Mouse (Mus musculus) forebrain, embryonic 16.5 days (tissue): ENCODE measurements around the gene Med16. TPM values are rescaled to one million over a fixed set of nuclear protein-coding genes. Genes with fewer than 3 reads are reported as not detected.
A peak's percentile ranks its signal among the peaks of the same experiment; 100 is the strongest.

Source experiments
- ATAC-seq: fragments of 200-750 bp; cut with Nextera tagmentation; 2 replicates; pipeline ENCODE4 v1.8.0; 2017; ENCODE audit warnings: mild to moderate bottlenecking, moderate library complexity
- H3K27ac ChIP-seq: fragments of 300-500 bp; sonication (generic); 2 replicates; pipeline ENCODE4 v1.5.1; 2014; ENCODE audit warnings: low read length, control low read depth
- H3K27me3 ChIP-seq: fragments of 300-500 bp; sonication (generic); replicated peaks from 2 replicates; pipeline ENCODE4 v1.6.1; 2014; ENCODE audit warnings: low read length; ENCODE audit not compliant: control insufficient read depth, insufficient read depth
- H3K36me3 ChIP-seq: fragments of 300-500 bp; sonication (generic); 2 replicates; pipeline ENCODE4 v1.6.1; 2014; ENCODE audit not compliant: control insufficient read depth, insufficient read depth
- H3K4me1 ChIP-seq: fragments of 300-500 bp; sonication (generic); replicated peaks from 2 replicates; pipeline ENCODE4 v1.6.1; 2014; ENCODE audit warnings: low read length; ENCODE audit not compliant: control insufficient read depth, insufficient read depth
- H3K4me2 ChIP-seq: fragments of 300-500 bp; sonication (generic); 2 replicates; pipeline ENCODE4 v1.6.1; 2014; ENCODE audit warnings: mild to moderate bottlenecking, low read length, control low read depth
- H3K4me3 ChIP-seq: fragments of 300-500 bp; sonication (generic); replicated peaks from 2 replicates; pipeline ENCODE4 v1.5.1; 2014; ENCODE audit warnings: mild to moderate bottlenecking, low read length, control low read depth
- H3K9ac ChIP-seq: fragments of 300-500 bp; sonication (generic); replicated peaks from 2 replicates; pipeline ENCODE4 v1.6.1; 2014; ENCODE audit warnings: low read depth, low read length, control low read depth
- H3K9me3 ChIP-seq: fragments of 300-500 bp; sonication (generic); 2 replicates; pipeline ENCODE4 v1.6.1; 2016; ENCODE audit warnings: low read length; ENCODE audit not compliant: control insufficient read depth
- WGBS: fragments of 180-500 bp; shearing (Covaris S2); extraction: QIAGEN DNeasy Blood & Tissue Kit; methylation state at CpG from one replicate; pipeline ENCODE4 v1.1.7; 2014; 5-methylcytosine and 5-hydroxymethylcytosine counted together
- polyA plus RNA-seq: library from polyadenylated mRNA; unstranded; fragments of >200 nt; fragmentation: Nextera tagmentation; extraction: Ambion mirVana; gene quantifications from 2 replicates; pipeline ENCODE4 v1.2.1, GENCODE M21; 2015

Gene Med16
- polyA plus RNA-seq, 1 experiment from 2014 or later = 54.0 TPM

DNA sequence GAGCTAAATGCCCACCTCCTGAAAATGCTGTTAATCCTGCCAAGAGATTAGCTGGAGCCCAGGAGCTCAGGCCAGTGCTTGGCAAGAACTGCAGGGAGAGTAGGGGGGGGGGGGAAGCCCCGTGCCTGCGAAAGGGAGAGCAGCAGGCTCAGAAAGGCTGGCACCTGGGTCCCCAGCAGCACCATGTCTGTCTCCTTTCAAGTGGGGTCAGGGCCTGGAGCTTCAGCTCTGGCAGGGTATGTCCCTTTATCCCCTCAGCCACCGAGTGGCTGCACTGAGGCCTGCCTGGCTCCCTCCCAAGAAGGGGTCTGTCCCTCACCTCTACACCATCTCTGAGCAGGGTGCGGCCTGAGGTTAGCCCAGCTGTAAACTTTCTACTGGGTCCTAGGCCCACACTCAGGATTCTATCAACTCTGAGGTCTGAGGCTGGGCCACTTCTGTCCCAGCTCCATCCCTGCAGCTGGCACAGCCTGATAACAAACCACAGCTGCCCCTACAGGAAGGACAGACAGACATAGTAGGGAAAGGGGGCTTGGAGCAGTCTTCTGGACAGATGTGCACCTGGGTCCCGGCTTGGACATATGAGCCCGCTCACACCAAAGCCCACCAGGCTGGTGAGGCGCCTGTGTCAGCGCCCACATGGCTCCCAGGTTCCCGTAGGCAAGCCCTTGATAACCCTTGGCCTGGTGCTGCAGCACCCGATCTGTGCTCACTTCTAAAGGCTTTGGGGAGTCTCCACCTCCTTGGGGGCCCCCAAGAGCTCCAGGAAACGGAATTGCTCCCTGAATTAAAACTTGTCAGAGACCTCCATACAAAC, 5.6 kb upstream of the Med16 start:
- H3K36me3 ChIP-seq = 0 out of 2 replicates have a peak, but pooled peaks cover 2% of the 10 kb centered on the region
- H3K27ac ChIP-seq = no peak overlapping the region
- 55% methylated on average over 11 of the region's 11 CpGs for WGBS
- H3K4me2 ChIP-seq = no peak overlapping the region
- peaks cover 20% of the 10 kb centered on the region for H3K27me3 ChIP-seq
- no peak overlapping the region for H3K4me3 ChIP-seq
- peaks cover 38% of the 10 kb centered on the region for H3K4me1 ChIP-seq
- H3K9me3 ChIP-seq = no peaks in the 10 kb centered on the region
- H3K9ac ChIP-seq = no peak overlapping the region
- no peak for ATAC-seq

DNA sequence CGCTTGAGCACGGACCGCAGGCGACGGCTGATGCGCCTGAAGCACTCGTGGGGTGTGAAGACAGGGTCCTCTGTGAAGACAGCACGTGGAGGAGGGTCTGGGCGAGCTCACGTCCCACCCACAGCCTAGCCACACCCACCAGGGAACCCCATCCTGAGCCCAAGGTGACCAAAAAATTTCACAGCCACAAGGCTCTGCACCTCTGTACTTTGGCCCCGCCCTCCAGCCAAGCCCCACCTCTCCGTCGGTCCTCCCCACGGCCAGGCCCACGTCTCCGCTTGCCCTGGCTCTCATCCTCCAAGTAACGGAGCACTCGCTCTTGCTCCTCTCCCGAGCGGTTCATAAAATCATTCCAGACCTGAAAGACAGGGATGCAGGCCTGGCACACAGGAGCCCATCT, 3.7 kb upstream of the Med16 start:
- no peak overlapping the region for H3K9ac ChIP-seq

DNA sequence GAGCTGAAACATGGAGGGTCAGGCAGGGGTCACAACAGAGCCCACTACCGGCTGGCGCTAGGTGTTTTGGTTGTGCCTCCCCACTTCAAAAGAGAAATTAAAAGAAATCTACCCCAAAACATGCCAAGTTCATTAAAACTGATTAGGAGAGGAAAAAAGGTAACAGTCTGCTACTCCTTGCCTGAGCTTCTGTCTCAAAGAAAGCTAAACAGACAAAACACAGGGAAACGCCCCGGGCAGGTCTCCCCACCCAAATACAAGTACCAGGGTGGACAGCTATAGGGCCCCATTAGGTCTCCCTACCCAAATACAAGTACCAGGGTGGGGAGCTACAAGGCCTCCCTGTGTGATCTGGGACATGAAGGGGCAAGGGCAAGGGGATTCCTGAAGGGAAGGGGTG, 1.8 kb upstream of the Med16 start, which contains the start of gene Gm26602:
Gene Gm26602, plus strand, starts transcription at position 301 of the 400 bp plus-strand sequence.
- no peaks in the 10 kb centered on the region for H3K27me3 ChIP-seq
- no peak within 1 kb of the TSS for H3K9ac ChIP-seq
- WGBS = 91% methylated on average over 4 of the region's 4 CpGs
- H3K36me3 ChIP-seq = peaks cover 2% of the 10 kb centered on the region; the same call in 1 of the 2 replicates
- H3K4me2 ChIP-seq = no peak within 1 kb of the TSS; the same call in 1 of the 2 replicates
- no peak within 1 kb of the TSS for H3K4me3 ChIP-seq
- peak within 1 kb of the TSS; percentile 92 for H3K27ac ChIP-seq
- no peak for ATAC-seq
- no peaks in the 10 kb centered on the region for H3K9me3 ChIP-seq
- H3K4me1 ChIP-seq = peaks cover 27% of the 10 kb centered on the region

More for the DNA sequence above, 3.7 kb upstream of the Med16 start:
- 0 out of 2 replicates have a peak, but pooled peaks cover 2% of the 10 kb centered on the region for H3K36me3 ChIP-seq
- no peak for ATAC-seq
- peaks cover 39% of the 10 kb centered on the region for H3K4me1 ChIP-seq
- H3K4me3 ChIP-seq = no peak overlapping the region
- H3K9me3 ChIP-seq = no peaks in the 10 kb centered on the region
- WGBS = 69% methylated on average over 20 of the region's 20 CpGs
- H3K4me2 ChIP-seq = no peak overlapping the region
- H3K27ac ChIP-seq = no peak overlapping the region
- H3K27me3 ChIP-seq = peaks cover under 1% of the 10 kb centered on the region

DNA sequence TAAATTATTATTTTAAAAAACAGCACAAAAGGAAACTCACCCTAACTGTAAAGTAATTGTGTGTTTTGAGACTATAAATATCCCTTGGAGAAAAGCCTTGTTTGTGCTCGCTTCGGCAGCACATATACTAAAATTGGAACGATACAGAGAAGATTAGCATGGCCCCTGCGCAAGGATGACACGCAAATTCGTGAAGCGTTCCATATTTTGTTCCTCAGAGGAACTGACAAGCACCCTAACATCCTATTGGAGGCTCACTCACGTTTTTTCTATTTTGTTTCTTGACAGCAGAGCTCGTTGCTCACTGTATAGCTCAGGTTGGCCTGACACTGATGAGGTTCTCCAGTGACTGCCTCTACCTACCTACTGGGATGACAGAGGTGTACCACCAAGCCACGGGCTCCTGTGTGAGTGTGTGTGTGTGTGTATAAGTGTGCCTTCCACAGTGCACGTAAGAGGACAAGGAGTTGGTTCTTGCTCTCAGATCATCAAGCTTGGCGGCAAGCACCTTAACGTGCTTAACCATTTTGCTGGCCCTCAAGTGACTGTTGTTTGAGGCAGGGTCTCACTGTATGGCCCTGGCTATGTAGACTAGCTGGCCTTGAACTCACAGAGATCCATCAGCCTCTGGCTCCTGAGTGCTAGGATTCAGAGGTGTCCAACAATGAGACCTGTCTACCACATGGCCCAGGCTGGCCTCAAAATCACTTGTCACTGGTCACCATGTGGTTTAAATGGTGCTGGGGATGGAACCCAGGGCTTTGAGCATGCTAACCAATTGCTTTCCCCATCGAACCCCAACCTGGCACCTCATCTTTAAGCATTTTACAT, 584 bp upstream of the Med16 start:
- peak overlapping the region; percentile 55 for H3K4me2 ChIP-seq
- H3K9me3 ChIP-seq = no peaks in the 10 kb centered on the region
- H3K36me3 ChIP-seq = peaks cover 8% of the 10 kb centered on the region
- H3K27ac ChIP-seq = peak overlapping the region; percentile 92
- WGBS = 24% methylated on average over 14 of the region's 14 CpGs
- ATAC-seq = peak; percentile 60
- H3K4me3 ChIP-seq = peak overlapping the region; percentile 27
- H3K4me1 ChIP-seq = peaks cover 15% of the 10 kb centered on the region
- H3K27me3 ChIP-seq = no peaks in the 10 kb centered on the region
- peak overlapping the region; percentile 51 for H3K9ac ChIP-seq

DNA sequence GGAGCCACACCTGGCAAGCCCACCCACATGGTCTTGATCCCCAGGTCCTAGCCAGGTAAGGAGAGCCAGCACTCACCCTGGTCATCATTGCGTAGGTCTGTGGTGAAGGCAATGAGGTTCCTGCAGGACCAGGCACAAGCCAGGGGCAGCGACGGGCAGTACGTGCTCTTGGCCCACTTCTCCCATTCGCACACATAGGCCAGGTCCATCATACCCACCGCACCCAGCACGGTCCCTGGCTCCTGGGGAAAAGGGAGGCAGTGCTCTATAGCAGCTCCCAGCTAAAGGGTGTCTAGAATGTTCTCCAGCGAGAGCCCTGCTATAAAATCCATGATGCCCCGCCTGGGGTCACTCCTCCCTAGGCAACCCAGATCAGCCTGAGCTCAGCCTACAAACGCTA, 1.3 kb downstream of the Med16 start:
- no peak overlapping the region for H3K9ac ChIP-seq
- WGBS = 95% methylated on average over 10 of the region's 10 CpGs
- peaks cover 6% of the 10 kb centered on the region for H3K36me3 ChIP-seq
- no peak overlapping the region for H3K4me2 ChIP-seq
- no peak for ATAC-seq
- H3K4me1 ChIP-seq = peaks cover 9% of the 10 kb centered on the region
- H3K27ac ChIP-seq = no peak overlapping the region
- no peak overlapping the region for H3K4me3 ChIP-seq
- no peaks in the 10 kb centered on the region for H3K9me3 ChIP-seq
- H3K27me3 ChIP-seq = no peaks in the 10 kb centered on the region

DNA sequence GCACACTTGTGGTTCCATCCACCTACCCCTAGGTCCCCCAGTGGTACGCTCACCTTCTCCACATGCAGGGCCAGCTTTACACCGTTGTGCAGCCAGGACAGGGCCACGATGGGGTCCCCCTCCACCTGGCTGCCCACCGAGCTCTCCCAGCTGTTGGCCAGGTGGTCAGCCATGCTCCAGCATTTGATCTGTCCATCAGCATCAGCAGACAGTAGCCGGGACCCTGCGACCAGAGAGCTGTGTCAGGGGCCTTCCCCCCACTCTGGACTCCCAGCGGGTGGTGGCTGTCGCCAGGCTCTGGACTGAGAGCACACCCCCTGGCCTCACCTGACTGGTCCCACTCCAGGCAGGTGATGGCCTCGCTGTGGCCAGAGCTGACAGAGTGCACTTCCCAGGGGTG, 2.0 kb downstream of the Med16 start:
- Histone ChIP-seq H3K4me3 (no peak overlapping the region), H3K4me1 (peaks cover 9% of the 10 kb centered on the region), H3K9ac (no peak overlapping the region), H3K27ac (no peak overlapping the region), H3K9me3 (no peaks in the 10 kb centered on the region), H3K4me2 (no peak overlapping the region), H3K36me3 (peaks cover 6% of the 10 kb centered on the region), H3K27me3 (no peaks in the 10 kb centered on the region)
- WGBS = 95% methylated on average over 9 of the region's 9 CpGs
- ATAC-seq = no peak

DNA sequence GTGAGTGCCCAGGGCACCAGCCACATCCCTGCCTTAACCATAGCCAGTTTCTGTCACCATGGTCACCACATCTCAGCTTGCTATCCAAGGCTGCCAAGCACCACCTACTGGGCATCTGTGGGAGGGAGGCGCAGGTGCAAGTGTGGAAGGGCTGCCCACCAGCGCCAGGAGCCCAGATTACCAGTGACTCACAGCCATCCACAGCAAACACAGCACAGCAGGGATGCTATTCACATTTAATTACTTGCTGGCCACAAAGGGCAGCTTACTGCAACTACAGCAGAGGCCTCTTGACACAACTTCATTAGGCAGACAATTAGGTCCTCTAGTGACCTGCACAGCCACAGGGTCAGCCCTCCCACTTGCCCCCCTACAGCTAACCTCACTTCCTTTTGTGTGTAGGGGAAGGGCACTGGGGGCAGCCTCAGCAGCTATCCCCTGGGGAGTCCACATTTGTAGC, 7.7 kb downstream of the Med16 start:
- no peaks in the 10 kb centered on the region for H3K27me3 ChIP-seq
- H3K4me3 ChIP-seq = no peak overlapping the region
- H3K4me1 ChIP-seq = peaks cover 13% of the 10 kb centered on the region
- H3K9ac ChIP-seq = no peak overlapping the region; the same call in 1 of the 2 replicates
- peaks cover 16% of the 10 kb centered on the region for H3K36me3 ChIP-seq
- ATAC-seq = peak; percentile 79
- WGBS = 14% methylated on average over 2 of the region's 2 CpGs
- no peak overlapping the region for H3K4me2 ChIP-seq
- H3K27ac ChIP-seq = no peak overlapping the region
- H3K9me3 ChIP-seq = no peaks in the 10 kb centered on the region

DNA sequence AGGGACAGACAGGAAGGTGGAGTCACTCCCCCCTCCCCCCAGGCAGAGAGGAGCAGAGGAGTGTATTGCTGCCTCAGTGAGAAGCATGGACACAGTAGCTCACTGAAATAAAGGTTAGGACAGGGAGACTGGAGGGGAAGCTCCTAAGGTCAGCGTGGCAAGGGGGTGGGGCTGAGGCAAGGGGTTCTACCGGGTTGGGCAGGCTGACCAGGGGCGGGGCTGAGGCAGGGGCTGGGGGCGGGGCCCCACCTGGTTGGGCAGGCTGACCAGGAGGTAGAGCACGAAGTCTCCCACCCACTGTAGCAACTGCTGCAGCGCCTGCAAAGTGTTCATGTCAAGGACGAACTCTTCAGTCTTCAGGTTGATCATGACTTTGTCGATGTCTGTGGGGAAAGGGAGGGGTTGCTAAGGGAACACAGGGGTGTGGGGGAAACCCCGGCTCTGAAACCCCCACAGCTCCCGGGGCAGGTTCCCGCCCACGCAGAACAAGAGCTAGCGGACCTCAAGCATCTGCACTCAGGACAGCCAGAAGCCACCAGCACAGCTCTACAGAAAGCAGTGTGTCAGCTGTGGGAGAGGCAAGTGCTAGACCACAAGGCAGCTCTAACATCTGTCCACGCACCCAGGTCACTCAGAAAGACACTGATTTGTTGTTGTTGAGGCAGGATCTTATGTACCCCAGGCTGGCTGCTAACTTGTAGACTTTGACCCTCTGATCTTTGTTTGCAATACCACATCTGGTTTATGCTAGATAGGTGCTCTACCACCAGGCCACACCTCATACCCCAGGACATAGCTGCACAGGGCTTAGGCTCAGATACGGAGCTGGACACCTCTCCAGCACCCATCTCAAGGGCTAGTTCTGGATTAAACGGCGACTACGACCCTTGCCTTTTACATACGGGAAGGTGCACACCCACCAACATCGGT, 11.1 kb downstream of the Med16 start:
- no peak overlapping the region for H3K4me2 ChIP-seq
- H3K27me3 ChIP-seq = no peaks in the 10 kb centered on the region
- peaks cover 13% of the 10 kb centered on the region for H3K4me1 ChIP-seq
- H3K27ac ChIP-seq = no peak overlapping the region
- 54% methylated on average over 20 of the region's 20 CpGs for WGBS
- no peak overlapping the region for H3K4me3 ChIP-seq
- H3K9me3 ChIP-seq = no peaks in the 10 kb centered on the region
- H3K9ac ChIP-seq = no peak overlapping the region
- H3K36me3 ChIP-seq = peaks cover 13% of the 10 kb centered on the region
- no peak for ATAC-seq
